Comparison of ENCODE assay signal across 8 mouse cellular contexts in genomic region chr13:55523278-55523677, GRCm38 (mm10). TPM values are rescaled to one million over a fixed set of nuclear protein-coding genes. Genes with fewer than 3 reads are reported as not detected.
DNase-seq lines count a peak whose midpoint lies in the region; ATAC-seq and TF ChIP-seq lines count a peak whose summit lies in the region.

No protein-coding gene starts in this region.

- peaks cover 15% of the 10 kb centered on the region for H3K4me1 ChIP-seq in forebrain, embryonic 10.5 days
- H3K4me1 ChIP-seq in forebrain, embryonic 14.5 days (ENCODE audit: control insufficient read depth, insufficient read depth, low read length), result no peaks in the 10 kb centered on the region
- no peaks in the 10 kb centered on the region; the same call in 1 of the 2 replicates for H3K4me1 ChIP-seq in heart, embryonic 16.5 days (ENCODE audit: control insufficient read depth, insufficient read depth, low read length)
- no peaks in the 10 kb centered on the region for H3K4me1 ChIP-seq in intestine, postnatal 0 days (replicated peaks; ENCODE audit: control insufficient read depth, insufficient read depth, low read length)
- H3K4me1 ChIP-seq in midbrain, embryonic 16.5 days (ENCODE audit: control insufficient read depth, insufficient read depth, low read length), result no peaks in the 10 kb centered on the region

- ATAC-seq in forebrain, embryonic 14.5 days, result no peak
- ATAC-seq in heart, embryonic 16.5 days (replicated peaks; ENCODE audit: extremely low read depth, insufficient read depth, low FRiP score), result peak; percentile 23; the same call in 1 of the 2 replicates
- no peak for ATAC-seq in intestine, postnatal 0 days
- ATAC-seq in megakaryocyte, adult 5-6 weeks (ENCODE audit: poor library complexity, severe bottlenecking), result no peak
- no peak for ATAC-seq in midbrain, embryonic 16.5 days

- H3K27me3 ChIP-seq in forebrain, embryonic 10.5 days (ENCODE audit: poor library complexity, severe bottlenecking), result no peaks in the 10 kb centered on the region
- no peaks in the 10 kb centered on the region for H3K27me3 ChIP-seq in forebrain, embryonic 14.5 days (replicated peaks; ENCODE audit: control insufficient read depth, insufficient read depth, low read length)
- no peaks in the 10 kb centered on the region for H3K27me3 ChIP-seq in heart, embryonic 16.5 days (ENCODE audit: control insufficient read depth, insufficient read depth, low read length)
- no peaks in the 10 kb centered on the region for H3K27me3 ChIP-seq in intestine, postnatal 0 days (replicated peaks; ENCODE audit: control insufficient read depth, insufficient read depth, low read length)
- no peaks in the 10 kb centered on the region for H3K27me3 ChIP-seq in midbrain, embryonic 16.5 days (ENCODE audit: control insufficient read depth, insufficient read depth, low read depth, low read length)

- DNase-seq in forebrain, embryonic 10.5 days (ENCODE audit: extremely low spot score, low spot score), result no peak
- no peak for DNase-seq in forebrain, embryonic 14.5 days (ENCODE audit: low spot score)
- DNase-seq in adrenal gland, postnatal 14 days, result peak; percentile 79
- peak; percentile 79 to 85 for DNase-seq in kidney, postnatal 25 days

- TF ChIP-seq CTCF in intestine, postnatal 0 days (IDR thresholded peaks at IDR 0.05; ENCODE audit: low read depth), result no peak

- H3K27ac ChIP-seq in forebrain, embryonic 10.5 days, result peak overlapping the region; percentile 77
- H3K27ac ChIP-seq in forebrain, embryonic 14.5 days (ENCODE audit: low read depth, low read length), result no peak overlapping the region
- H3K27ac ChIP-seq in heart, embryonic 16.5 days (ENCODE audit: low read length), result peak overlapping the region; percentile 80
- H3K27ac ChIP-seq in intestine, postnatal 0 days (ENCODE audit: low read depth, low read length), result no peak overlapping the region
- no peak overlapping the region for H3K27ac ChIP-seq in midbrain, embryonic 16.5 days (ENCODE audit: low read length)

- H3K4me2 ChIP-seq in forebrain, embryonic 14.5 days (ENCODE audit: low read length), result no peak overlapping the region
- no peak overlapping the region for H3K4me2 ChIP-seq in heart, embryonic 16.5 days (ENCODE audit: low read depth, low read length)
- no peak overlapping the region for H3K4me2 ChIP-seq in intestine, postnatal 0 days (replicated peaks; ENCODE audit: low read depth)
- H3K4me2 ChIP-seq in midbrain, embryonic 16.5 days (ENCODE audit: low read length), result no peak overlapping the region

- no peaks in the 10 kb centered on the region for H3K9me3 ChIP-seq in forebrain, embryonic 10.5 days
- no peaks in the 10 kb centered on the region for H3K9me3 ChIP-seq in forebrain, embryonic 14.5 days (replicated peaks; ENCODE audit: control insufficient read depth, low read length)
- H3K9me3 ChIP-seq in heart, embryonic 16.5 days (replicated peaks; ENCODE audit: control insufficient read depth, low read length), result no peaks in the 10 kb centered on the region
- H3K9me3 ChIP-seq in intestine, postnatal 0 days (ENCODE audit: control insufficient read depth), result no peaks in the 10 kb centered on the region
- no peaks in the 10 kb centered on the region for H3K9me3 ChIP-seq in midbrain, embryonic 16.5 days (replicated peaks; ENCODE audit: control insufficient read depth, low read length, poor library complexity, severe bottlenecking)

- WGBS in forebrain, embryonic 10.5 days, result 62% methylated on average over 17 of the region's 17 CpGs
- 82% methylated on average over 17 of the region's 17 CpGs for WGBS in forebrain, embryonic 14.5 days
- 61% methylated on average over 17 of the region's 17 CpGs for WGBS in heart, embryonic 16.5 days
- WGBS in intestine, postnatal 0 days, result 64% methylated on average over 17 of the region's 17 CpGs
- 66% methylated on average over 17 of the region's 17 CpGs for WGBS in midbrain, embryonic 16.5 days

- H3K9ac ChIP-seq in forebrain, embryonic 14.5 days (ENCODE audit: low read length), result no peak overlapping the region
- no peak overlapping the region for H3K9ac ChIP-seq in heart, embryonic 16.5 days (ENCODE audit: low read length)
- no peak overlapping the region for H3K9ac ChIP-seq in intestine, postnatal 0 days (ENCODE audit: low read depth, low read length)
- no peak overlapping the region for H3K9ac ChIP-seq in midbrain, embryonic 16.5 days (ENCODE audit: low read depth, low read length)

- H3K4me3 ChIP-seq in forebrain, embryonic 10.5 days, result no peak overlapping the region
- no peak overlapping the region for H3K4me3 ChIP-seq in forebrain, embryonic 14.5 days (ENCODE audit: low read depth, low read length)
- no peak overlapping the region for H3K4me3 ChIP-seq in heart, embryonic 16.5 days (ENCODE audit: low read length)
- H3K4me3 ChIP-seq in intestine, postnatal 0 days (ENCODE audit: low read depth, low read length), result no peak overlapping the region
- H3K4me3 ChIP-seq in midbrain, embryonic 16.5 days (ENCODE audit: low read depth, low read length), result no peak overlapping the region

- peaks cover 30% of the 10 kb centered on the region for H3K36me3 ChIP-seq in forebrain, embryonic 10.5 days (replicated peaks)
- H3K36me3 ChIP-seq in forebrain, embryonic 14.5 days (ENCODE audit: control insufficient read depth, insufficient read depth, low read length), result 0 out of 2 replicates have a peak, but pooled peaks cover 4% of the 10 kb centered on the region
- no peaks in the 10 kb centered on the region for H3K36me3 ChIP-seq in heart, embryonic 16.5 days (ENCODE audit: control insufficient read depth, insufficient read depth)
- H3K36me3 ChIP-seq in intestine, postnatal 0 days (ENCODE audit: control insufficient read depth, insufficient read depth), result no peaks in the 10 kb centered on the region
- no peaks in the 10 kb centered on the region for H3K36me3 ChIP-seq in midbrain, embryonic 16.5 days (ENCODE audit: control insufficient read depth, insufficient read depth, low read length)

RNA-seq across cellular contexts. Expression of gene Dok3, which starts 5.8 kb away (rescaled TPM):
- 3.3 and 4.2 TPM in 2 replicates for polyA plus RNA-seq in forebrain, embryonic 10.5 days (2016; fragmentation: Nextera tagmentation; extraction: Ambion mirVana)
- polyA plus RNA-seq in forebrain, embryonic 14.5 days (2014; fragmentation: Nextera tagmentation; extraction: Ambion mirVana), result 1.4 and 2.9 TPM in 2 replicates
- total RNA-seq in adrenal gland, postnatal 14 days (2021), result 3.4 and 11.6 TPM in 2 replicates
- polyA plus RNA-seq in heart, embryonic 16.5 days (2015; fragmentation: Nextera tagmentation; extraction: Ambion mirVana), result 1.9 and 2.2 TPM in 2 replicates
- polyA plus RNA-seq in intestine, postnatal 0 days (2015; fragmentation: Nextera tagmentation; extraction: Ambion mirVana), result 1.5 and 1.6 TPM in 2 replicates
- total RNA-seq in megakaryocyte, adult 5-6 weeks (2015), result 73.6 and 80.6 TPM in 2 replicates
- total RNA-seq in megakaryocyte, adult 5-6 weeks (2017), result 81.2 and 88.6 TPM in 2 replicates
- 5.1 and 5.6 TPM in 2 replicates for polyA plus RNA-seq in midbrain, embryonic 16.5 days (2015; fragmentation: Nextera tagmentation; extraction: Ambion mirVana)

RNA-seq across cellular contexts. Expression of gene Pdlim7, which starts 9.8 kb away (rescaled TPM):
- polyA plus RNA-seq in forebrain, embryonic 10.5 days (2016; fragmentation: Nextera tagmentation; extraction: Ambion mirVana), result 200 and 209 TPM in 2 replicates
- polyA plus RNA-seq in forebrain, embryonic 14.5 days (2014; fragmentation: Nextera tagmentation; extraction: Ambion mirVana), result 124 and 127 TPM in 2 replicates
- 23.8 and 26.7 TPM in 2 replicates for total RNA-seq in adrenal gland, postnatal 14 days (2021)
- polyA plus RNA-seq in heart, embryonic 16.5 days (2015; fragmentation: Nextera tagmentation; extraction: Ambion mirVana), result 229 and 248 TPM in 2 replicates
- polyA plus RNA-seq in intestine, postnatal 0 days (2015; fragmentation: Nextera tagmentation; extraction: Ambion mirVana), result 131 and 142 TPM in 2 replicates
- total RNA-seq in megakaryocyte, adult 5-6 weeks (2015), result 23.8 and 25.9 TPM in 2 replicates
- 9.4 and 12.4 TPM in 2 replicates for total RNA-seq in megakaryocyte, adult 5-6 weeks (2017)
- 156 and 158 TPM in 2 replicates for polyA plus RNA-seq in midbrain, embryonic 16.5 days (2015; fragmentation: Nextera tagmentation; extraction: Ambion mirVana)

RNA-seq across cellular contexts. Expression of gene Ddx41, which starts 13.2 kb away (rescaled TPM):
- 96.5 and 98.2 TPM in 2 replicates for polyA plus RNA-seq in forebrain, embryonic 10.5 days (2016; fragmentation: Nextera tagmentation; extraction: Ambion mirVana)
- polyA plus RNA-seq in forebrain, embryonic 14.5 days (2014; fragmentation: Nextera tagmentation; extraction: Ambion mirVana), result 72.0 and 75.7 TPM in 2 replicates
- total RNA-seq in adrenal gland, postnatal 14 days (2021), result 38.4 and 46.0 TPM in 2 replicates
- 31.9 and 32.1 TPM in 2 replicates for polyA plus RNA-seq in heart, embryonic 16.5 days (2015; fragmentation: Nextera tagmentation; extraction: Ambion mirVana)
- 23.2 and 25.8 TPM in 2 replicates for polyA plus RNA-seq in intestine, postnatal 0 days (2015; fragmentation: Nextera tagmentation; extraction: Ambion mirVana)
- 16.2 and 20.9 TPM in 2 replicates for total RNA-seq in megakaryocyte, adult 5-6 weeks (2015)
- 41.4 and 56.6 TPM in 2 replicates for total RNA-seq in megakaryocyte, adult 5-6 weeks (2017)
- polyA plus RNA-seq in midbrain, embryonic 16.5 days (2015; fragmentation: Nextera tagmentation; extraction: Ambion mirVana), result 57.0 and 58.1 TPM in 2 replicates

RNA-seq across cellular contexts. Expression of gene Dbn1, which starts 35.4 kb away (rescaled TPM):
- polyA plus RNA-seq in forebrain, embryonic 10.5 days (2016; fragmentation: Nextera tagmentation; extraction: Ambion mirVana), result 346 and 355 TPM in 2 replicates
- polyA plus RNA-seq in forebrain, embryonic 14.5 days (2014; fragmentation: Nextera tagmentation; extraction: Ambion mirVana), result 396 and 523 TPM in 2 replicates
- total RNA-seq in adrenal gland, postnatal 14 days (2021), result 24.0 and 24.9 TPM in 2 replicates
- 59.4 and 62.5 TPM in 2 replicates for polyA plus RNA-seq in heart, embryonic 16.5 days (2015; fragmentation: Nextera tagmentation; extraction: Ambion mirVana)
- 31.3 and 34.8 TPM in 2 replicates for polyA plus RNA-seq in intestine, postnatal 0 days (2015; fragmentation: Nextera tagmentation; extraction: Ambion mirVana)
- 0.18 TPM in 1 of 2 replicates, not detected in the other for total RNA-seq in megakaryocyte, adult 5-6 weeks (2015)
- total RNA-seq in megakaryocyte, adult 5-6 weeks (2017), result 0.57 and 2.9 TPM in 2 replicates
- 617 and 675 TPM in 2 replicates for polyA plus RNA-seq in midbrain, embryonic 16.5 days (2015; fragmentation: Nextera tagmentation; extraction: Ambion mirVana)

RNA-seq across cellular contexts. Expression of gene Fam193b, which starts 47.6 kb away (rescaled TPM):
- polyA plus RNA-seq in forebrain, embryonic 10.5 days (2016; fragmentation: Nextera tagmentation; extraction: Ambion mirVana), result 55.6 and 57.8 TPM in 2 replicates
- 34.3 and 42.5 TPM in 2 replicates for polyA plus RNA-seq in forebrain, embryonic 14.5 days (2014; fragmentation: Nextera tagmentation; extraction: Ambion mirVana)
- total RNA-seq in adrenal gland, postnatal 14 days (2021), result 42.5 and 50.2 TPM in 2 replicates
- 22.6 and 23.9 TPM in 2 replicates for polyA plus RNA-seq in heart, embryonic 16.5 days (2015; fragmentation: Nextera tagmentation; extraction: Ambion mirVana)
- polyA plus RNA-seq in intestine, postnatal 0 days (2015; fragmentation: Nextera tagmentation; extraction: Ambion mirVana), result 10.3 and 12.3 TPM in 2 replicates
- 29.7 and 35.4 TPM in 2 replicates for total RNA-seq in megakaryocyte, adult 5-6 weeks (2015)
- 19.1 and 26.4 TPM in 2 replicates for total RNA-seq in megakaryocyte, adult 5-6 weeks (2017)
- polyA plus RNA-seq in midbrain, embryonic 16.5 days (2015; fragmentation: Nextera tagmentation; extraction: Ambion mirVana), result 48.3 and 56.3 TPM in 2 replicates

Comparison
In these comparisons a context has a peak if more than half of its experiments do, and no peak if none do; other contexts are left out.
1. H3K27ac ChIP-seq: peak in forebrain, embryonic 10.5 days (single experiment) and heart, embryonic 16.5 days (single experiment); none in forebrain, embryonic 14.5 days (single experiment), intestine, postnatal 0 days (single experiment) and midbrain, embryonic 16.5 days (single experiment).
2. DNase-seq: peak in adrenal gland, postnatal 14 days (single experiment) and kidney, postnatal 25 days (2 of 2); none in forebrain, embryonic 10.5 days (single experiment) and forebrain, embryonic 14.5 days (single experiment).